Mouse (Mus musculus): Measurements from ENCODE around the gene Dgkk. TPM values are rescaled to one million over a fixed set of nuclear protein-coding genes. Genes with fewer than 3 reads are reported as not detected.

The Dgkk gene
- total and polyA plus RNA-seq, 3 experiments = not detected

DNA sequence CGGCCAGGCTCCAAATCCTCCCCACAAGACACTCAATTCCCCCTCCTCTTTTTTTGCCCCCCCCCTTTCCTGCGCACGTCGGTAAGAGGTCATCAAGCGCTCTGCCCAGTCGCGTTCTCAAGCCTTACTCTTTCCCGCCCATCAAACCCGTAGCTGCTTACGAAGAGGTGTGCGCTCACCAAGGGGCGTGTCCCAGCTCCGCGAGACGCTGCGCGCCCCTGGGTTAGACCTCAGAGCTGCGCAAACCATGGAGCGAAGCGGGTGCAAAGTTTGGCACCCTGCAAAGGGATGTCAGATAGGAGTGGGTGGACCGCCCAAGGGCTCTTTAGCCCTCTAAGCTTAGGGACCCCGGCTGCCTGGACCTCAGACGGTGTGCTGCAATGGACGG lies 862 bp upstream of the Dgkk start:
- no peaks in the 10 kb centered on the region for H3K79me2 ChIP-seq (ENCODE audit: control insufficient read depth, insufficient read depth, low read length, poor library complexity)
- H3K27me3 ChIP-seq (ENCODE audit: control insufficient read depth in 1 of 2, insufficient read depth in 2 of 2, low read length in 2 of 2) = no peaks in the 10 kb centered on the region
- H3K27ac ChIP-seq (ENCODE audit: control insufficient read depth, low read depth, low read length) = no peak overlapping the region
- H3K9me3 ChIP-seq (replicated peaks; ENCODE audit: insufficient read depth, low read length) = no peaks in the 10 kb centered on the region
- TF ChIP-seq RCOR1 (IDR thresholded peaks at IDR 0.05; ENCODE audit: low read depth, low read length) = no peak
- TF ChIP-seq GATA1 (IDR thresholded peaks at IDR 0.05; ENCODE audit: low read depth, low read length) = no peak
- no peak for TF ChIP-seq MEF2A (IDR thresholded peaks at IDR 0.05; ENCODE audit: extremely low read depth, insufficient replicate concordance, low read depth, low read length, poor library complexity, severe bottlenecking)
- TF ChIP-seq POLR2AphosphoS2 (IDR thresholded peaks at IDR 0.05; ENCODE audit: low read length) = no peak
- TF ChIP-seq ZNF384 (IDR thresholded peaks at IDR 0.05; ENCODE audit: low read depth, low read length) = no peak
- TF ChIP-seq MYB (IDR thresholded peaks at IDR 0.05; ENCODE audit: low read depth, low read length) = no peak
- TF ChIP-seq POLR2A (IDR thresholded peaks at IDR 0.05; ENCODE audit: control insufficient read depth in 1 of 2, insufficient read depth in 1 of 2, low read depth in 1 of 2, low read length in 2 of 2, poor library complexity in 1 of 2) = no peak
- TF ChIP-seq ZKSCAN1 (IDR thresholded peaks at IDR 0.05; ENCODE audit: low read depth, low read length) = no peak
- no peak for TF ChIP-seq UBTF (IDR thresholded peaks at IDR 0.05; ENCODE audit: borderline replicate concordance, insufficient read depth, low read depth, low read length)
- TF ChIP-seq MYC (IDR thresholded peaks at IDR 0.05; ENCODE audit: low read depth, low read length) = no peak
- no peak for TF ChIP-seq CHD2 (IDR thresholded peaks at IDR 0.05; ENCODE audit: low read length)
- no peak for TF ChIP-seq ZC3H11A (IDR thresholded peaks at IDR 0.05; ENCODE audit: low read depth, low read length)
- no peak for TF ChIP-seq POLR2AphosphoS5 (IDR thresholded peaks at IDR 0.05; ENCODE audit: borderline replicate concordance, low read depth, low read length)
- DNase-seq (ENCODE audit: low read depth, low spot score) = no peak
- H3K36me3 ChIP-seq (ENCODE audit: control insufficient read depth in 1 of 2, insufficient read depth in 2 of 2, low read length in 2 of 2) = no peaks in the 10 kb centered on the region
- no peaks in the 10 kb centered on the region for H3K4me1 ChIP-seq (ENCODE audit: control insufficient read depth in 1 of 2, insufficient read depth in 2 of 2, low read length in 2 of 2)
- H3K4me3 ChIP-seq (ENCODE audit: control insufficient read depth in 1 of 2, insufficient read depth in 1 of 2, low read depth in 2 of 2, low read length in 2 of 2) = no peak overlapping the region
- H3K9ac ChIP-seq (ENCODE audit: control insufficient read depth, low read depth, low read length, poor library complexity, severe bottlenecking) = no peak overlapping the region

DNA sequence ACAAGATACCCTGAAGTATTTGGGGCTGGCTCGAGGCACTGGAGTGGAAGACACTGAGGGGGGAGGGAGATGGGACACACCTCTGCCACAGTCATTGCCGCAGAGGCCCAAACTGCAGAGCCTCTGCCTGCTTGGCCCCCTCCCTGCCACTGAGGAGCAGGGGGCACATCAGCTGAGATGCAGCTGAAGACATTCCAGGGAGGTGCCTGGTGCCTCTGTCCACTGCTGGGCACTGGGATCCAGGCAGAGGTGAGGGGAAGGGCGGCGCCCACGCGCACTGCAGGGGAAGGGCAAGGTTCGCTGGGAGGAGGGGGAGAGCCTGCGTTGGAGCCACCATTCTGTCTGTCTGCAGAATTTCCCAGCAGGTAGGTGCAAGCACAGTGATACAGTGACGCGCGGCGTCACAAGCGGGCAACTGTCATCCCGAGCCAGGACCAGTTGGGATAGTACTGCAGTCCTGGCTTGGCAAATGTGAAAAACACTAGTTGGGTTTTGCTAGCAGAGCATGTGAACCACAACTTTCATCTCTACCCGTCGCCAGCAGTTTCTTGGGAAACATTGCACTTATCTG lies 948 bp downstream of the Dgkk start:
- no peak overlapping the region for H3K9ac ChIP-seq (ENCODE audit: control insufficient read depth, low read depth, low read length, poor library complexity, severe bottlenecking)
- no peaks in the 10 kb centered on the region for H3K4me1 ChIP-seq (ENCODE audit: control insufficient read depth in 1 of 2, insufficient read depth in 2 of 2, low read length in 2 of 2)
- H3K27ac ChIP-seq (ENCODE audit: control insufficient read depth, low read depth, low read length) = no peak overlapping the region
- no peaks in the 10 kb centered on the region for H3K79me2 ChIP-seq (ENCODE audit: control insufficient read depth, insufficient read depth, low read length, poor library complexity)
- TF ChIP-seq SMC3 (IDR thresholded peaks at IDR 0.05; ENCODE audit: low read depth, low read length) = no peak
- no peak for TF ChIP-seq MYB (IDR thresholded peaks at IDR 0.05; ENCODE audit: low read depth, low read length)
- no peak for TF ChIP-seq ZC3H11A (IDR thresholded peaks at IDR 0.05; ENCODE audit: low read depth, low read length)
- no peak for TF ChIP-seq GABPA (IDR thresholded peaks at IDR 0.05; ENCODE audit: low read depth, low read length)
- no peak for TF ChIP-seq CTCF (IDR thresholded peaks at IDR 0.05 in 2 of 3, conservative IDR thresholded peaks at IDR 0.05 in 1 of 3; ENCODE audit: control insufficient read depth in 1 of 3, insufficient read depth in 1 of 3, low read depth in 2 of 3, low read length in 3 of 3, poor library complexity in 1 of 3, severe bottlenecking in 1 of 3)
- TF ChIP-seq ZNF384 (IDR thresholded peaks at IDR 0.05; ENCODE audit: low read depth, low read length) = no peak
- TF ChIP-seq USF2 (IDR thresholded peaks at IDR 0.05; ENCODE audit: borderline replicate concordance in 1 of 2, insufficient read depth in 1 of 2, low read depth in 1 of 2, low read length in 2 of 2) = no peak
- TF ChIP-seq NELFE (IDR thresholded peaks at IDR 0.05; ENCODE audit: low read depth, low read length) = no peak
- TF ChIP-seq HCFC1 (IDR thresholded peaks at IDR 0.05; ENCODE audit: low read depth, low read length) = no peak
- no peak for TF ChIP-seq MAFK (IDR thresholded peaks at IDR 0.05; ENCODE audit: borderline replicate concordance, low read depth, low read length)
- no peak for TF ChIP-seq USF1 (IDR thresholded peaks at IDR 0.05; ENCODE audit: low read depth, low read length)
- no peak for TF ChIP-seq ETS1 (IDR thresholded peaks at IDR 0.05; ENCODE audit: low read depth, low read length)
- no peak for TF ChIP-seq POLR2AphosphoS2 (IDR thresholded peaks at IDR 0.05; ENCODE audit: low read length)
- TF ChIP-seq BHLHE40 (IDR thresholded peaks at IDR 0.05; ENCODE audit: borderline replicate concordance, low read depth, low read length) = no peak
- TF ChIP-seq E2F4 (IDR thresholded peaks at IDR 0.05; ENCODE audit: borderline replicate concordance, low read depth, low read length) = no peak
- H3K9me3 ChIP-seq (replicated peaks; ENCODE audit: insufficient read depth, low read length) = no peaks in the 10 kb centered on the region
- no peak for DNase-seq (ENCODE audit: low read depth, low spot score)
- no peaks in the 10 kb centered on the region for H3K27me3 ChIP-seq (ENCODE audit: control insufficient read depth in 1 of 2, insufficient read depth in 2 of 2, low read length in 2 of 2)
- H3K4me3 ChIP-seq (ENCODE audit: control insufficient read depth in 1 of 2, insufficient read depth in 1 of 2, low read depth in 2 of 2, low read length in 2 of 2) = no peak overlapping the region
- H3K36me3 ChIP-seq (ENCODE audit: control insufficient read depth in 1 of 2, insufficient read depth in 2 of 2, low read length in 2 of 2) = no peaks in the 10 kb centered on the region

Data from MEL (cell line).